Mouse (Mus musculus): Measurements from ENCODE around the gene Ankrd13d.

The Ankrd13d gene

DNA sequence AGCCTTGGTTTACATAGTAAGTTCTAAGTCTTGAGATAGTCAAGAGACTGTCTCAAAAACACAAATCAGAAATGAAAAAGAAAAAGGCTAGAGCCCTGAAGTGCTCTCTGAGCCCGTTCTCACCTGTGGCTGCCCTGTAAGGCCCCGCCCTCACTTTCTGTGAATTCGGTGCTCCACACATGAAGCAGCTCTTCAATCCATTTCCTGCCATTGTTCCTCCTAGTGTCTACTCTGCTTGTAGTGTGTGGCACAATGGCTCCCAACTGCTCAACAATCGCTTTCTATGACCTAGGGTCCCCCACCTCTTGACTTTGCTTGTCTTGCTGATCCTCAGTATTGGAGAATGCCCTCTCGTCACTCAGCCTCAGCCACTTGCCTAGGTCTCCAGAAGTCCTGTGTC, 55.5 kb downstream of the Ankrd13d start:
- DNase-seq (ENCODE audit: low read depth), result no peak

DNA sequence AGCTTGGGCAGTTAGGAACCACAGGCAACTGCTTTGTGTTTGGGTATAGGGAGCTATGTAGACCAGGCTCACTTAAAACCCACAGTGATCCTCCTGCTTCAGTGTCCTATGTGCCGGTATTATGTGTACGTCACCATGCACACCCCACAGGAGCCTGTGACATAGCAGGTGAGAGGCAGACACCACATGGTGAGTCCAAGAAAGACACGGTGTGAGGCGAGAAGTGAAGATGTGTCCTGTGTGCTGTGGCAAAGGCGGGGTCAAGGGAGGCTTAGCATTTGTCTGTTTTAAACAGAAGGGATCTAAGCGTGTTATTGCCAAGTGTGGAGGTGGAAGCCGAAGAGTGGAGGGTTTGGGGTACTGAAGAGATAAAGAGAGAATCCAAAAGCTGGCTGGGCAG, 56.2 kb downstream of the Ankrd13d start:
- DNase-seq (ENCODE audit: low read depth), result no peak

DNA sequence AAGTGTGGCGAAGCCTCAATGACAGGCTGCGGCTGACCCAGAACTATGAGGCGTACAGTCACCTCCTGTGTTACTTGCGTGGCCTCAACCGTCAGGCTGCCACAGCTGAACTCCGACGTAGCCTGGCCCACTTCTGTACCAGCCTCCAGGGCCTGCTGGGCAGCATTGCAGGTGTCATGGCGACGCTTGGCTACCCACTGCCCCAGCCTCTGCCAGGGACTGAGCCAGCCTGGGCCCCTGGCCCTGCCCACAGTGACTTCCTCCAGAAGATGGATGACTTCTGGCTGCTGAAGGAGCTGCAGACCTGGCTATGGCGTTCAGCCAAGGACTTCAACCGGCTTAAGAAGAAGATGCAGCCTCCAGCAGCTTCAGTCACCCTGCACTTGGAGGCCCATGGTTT, 60.8 kb downstream of the Ankrd13d start:
- no peak for DNase-seq (ENCODE audit: low read depth)

DNA sequence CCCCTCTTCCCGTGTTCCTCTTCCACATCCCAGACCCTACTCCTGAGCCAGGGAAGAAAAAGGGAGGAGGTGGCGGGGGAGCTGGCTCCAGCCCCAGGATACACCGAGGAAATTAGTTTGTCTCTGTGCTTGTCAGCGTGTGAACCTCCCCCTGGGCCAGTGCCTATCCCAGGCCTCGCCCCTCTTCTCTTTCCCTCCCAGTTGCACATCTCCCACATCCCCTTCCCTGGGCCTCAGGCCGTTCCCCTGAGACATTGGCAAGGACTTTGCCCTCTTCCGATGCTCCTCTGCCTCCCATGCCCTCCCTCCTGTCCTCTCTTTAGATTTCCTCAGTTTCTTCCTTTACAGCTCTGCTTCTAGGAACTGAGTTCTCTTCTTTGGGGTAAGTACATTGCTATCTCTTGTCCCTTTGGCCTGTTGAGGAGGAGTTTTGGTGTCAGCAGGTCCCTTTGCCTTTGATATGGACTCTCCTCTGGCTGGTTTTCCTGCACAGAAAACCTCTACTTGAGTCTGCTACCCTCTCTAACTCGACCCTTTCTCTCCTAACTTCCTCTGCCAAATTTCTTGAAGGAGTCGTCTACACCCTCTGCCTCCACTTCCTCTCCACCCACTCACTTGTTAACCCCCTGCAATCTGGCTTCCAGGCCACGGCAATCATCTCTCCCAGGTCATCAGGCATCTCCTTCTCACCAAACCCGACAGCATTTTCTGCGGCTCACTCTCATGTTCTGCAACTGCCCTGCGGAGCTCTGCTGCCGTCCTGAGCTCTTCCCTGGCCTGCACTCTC, 61.8 kb downstream of the Ankrd13d start:
- no peak for DNase-seq (ENCODE audit: low read depth)

DNA sequence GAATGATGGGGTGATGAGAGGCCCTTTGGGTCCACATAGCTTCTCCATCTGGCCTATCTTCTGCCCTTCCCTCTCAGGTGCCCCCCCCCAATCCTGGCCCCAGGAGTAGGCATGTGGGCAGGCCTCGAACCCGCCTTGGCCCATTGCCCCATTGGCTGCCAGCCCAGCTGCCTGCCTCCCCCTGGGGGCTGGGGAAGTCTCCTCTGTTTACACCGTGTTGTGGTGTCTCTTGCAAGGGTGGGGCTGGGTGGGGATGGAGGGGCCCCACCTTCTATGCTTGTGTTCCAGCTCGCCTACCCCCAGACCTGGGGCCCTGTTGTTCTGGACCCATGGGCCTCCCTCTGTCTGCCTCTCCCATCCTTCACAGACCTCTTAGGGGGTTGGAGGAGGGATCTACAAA, 62.5 kb downstream of the Ankrd13d start:
- no peak for DNase-seq (ENCODE audit: low read depth)

Measured in c-Kit-positive CD71-positive TER-119-negative erythroid progenitor cells, embryonic 14.5 days (primary cell).